Mouse (Mus musculus): Measurements from ENCODE around the gene Dclk3. TPM values are rescaled to one million over a fixed set of nuclear protein-coding genes. Genes with fewer than 3 reads are reported as not detected.

Dclk3 gene
- polyA plus RNA-seq, 1 experiment, result 0.09 TPM

GRCm38 (mm10) chr9:111403159-111403558 is 35.7 kb upstream of the Dclk3 start:
- Histone ChIP-seq H3K4me1 (ENCODE audit: control insufficient read depth, insufficient read depth, low read length) (no peaks in the 10 kb centered on the region), H3K27me3 (ENCODE audit: control insufficient read depth, insufficient read depth, low read length) (no peaks in the 10 kb centered on the region), H3K4me3 (ENCODE audit: control insufficient read depth, low read depth, low read length) (no peak overlapping the region), H3K27ac (ENCODE audit: control insufficient read depth, insufficient read depth, low read depth, low read length) (no peak overlapping the region), H3K36me3 (ENCODE audit: control insufficient read depth, insufficient read depth, low read length) (no peaks in the 10 kb centered on the region)
- TF ChIP-seq POLR2A (IDR thresholded peaks at IDR 0.05; ENCODE audit: control insufficient read depth, low read depth, low read length) (no peak), CTCF (IDR thresholded peaks at IDR 0.05; ENCODE audit: control insufficient read depth, insufficient read depth, insufficient replicate concordance, low read depth, low read length) (no peak)

- TF ChIP-seq POLR2A (IDR thresholded peaks at IDR 0.05; ENCODE audit: control insufficient read depth, low read depth, low read length), result no peak
- TF ChIP-seq CTCF (IDR thresholded peaks at IDR 0.05; ENCODE audit: control insufficient read depth, insufficient read depth, insufficient replicate concordance, low read depth, low read length), result no peak
- Histone ChIP-seq H3K36me3 (ENCODE audit: control insufficient read depth, insufficient read depth, low read length) (no peaks in the 10 kb centered on the region), H3K4me1 (ENCODE audit: control insufficient read depth, insufficient read depth, low read length) (no peaks in the 10 kb centered on the region), H3K27ac (ENCODE audit: control insufficient read depth, insufficient read depth, low read depth, low read length) (no peak overlapping the region), H3K27me3 (ENCODE audit: control insufficient read depth, insufficient read depth, low read length) (no peaks in the 10 kb centered on the region), H3K4me3 (ENCODE audit: control insufficient read depth, low read depth, low read length) (no peak overlapping the region)
These were observed 34.4 kb upstream of the Dclk3 start for GRCm38 (mm10) chr9:111404346-111405079.

GRCm38 (mm10) chr9:111405080-111405428 is 33.8 kb upstream of the Dclk3 start:
- peaks cover 2% of the 10 kb centered on the region for H3K4me1 ChIP-seq (ENCODE audit: control insufficient read depth, insufficient read depth, low read length)
- TF ChIP-seq CTCF (IDR thresholded peaks at IDR 0.05; ENCODE audit: control insufficient read depth, insufficient read depth, insufficient replicate concordance, low read depth, low read length) (no peak), POLR2A (IDR thresholded peaks at IDR 0.05; ENCODE audit: control insufficient read depth, low read depth, low read length) (no peak)

GRCm38 (mm10) chr9:111408012-111408411 is 30.9 kb upstream of the Dclk3 start:
- no peak overlapping the region for H3K4me3 ChIP-seq (ENCODE audit: control insufficient read depth, low read depth, low read length)
- no peaks in the 10 kb centered on the region for H3K36me3 ChIP-seq (ENCODE audit: control insufficient read depth, insufficient read depth, low read length)
- H3K27me3 ChIP-seq (ENCODE audit: control insufficient read depth, insufficient read depth, low read length), result no peaks in the 10 kb centered on the region
- H3K27ac ChIP-seq (ENCODE audit: control insufficient read depth, insufficient read depth, low read depth, low read length), result no peak overlapping the region
- peaks cover 3% of the 10 kb centered on the region for H3K4me1 ChIP-seq (ENCODE audit: control insufficient read depth, insufficient read depth, low read length)
- TF ChIP-seq POLR2A (IDR thresholded peaks at IDR 0.05; ENCODE audit: control insufficient read depth, low read depth, low read length) (no peak), CTCF (IDR thresholded peaks at IDR 0.05; ENCODE audit: control insufficient read depth, insufficient read depth, insufficient replicate concordance, low read depth, low read length) (no peak)

More at GRCm38 (mm10) chr9:111405080-111405428, 33.8 kb upstream of the Dclk3 start:
- Histone ChIP-seq H3K4me3 (ENCODE audit: control insufficient read depth, low read depth, low read length) (no peak overlapping the region), H3K36me3 (ENCODE audit: control insufficient read depth, insufficient read depth, low read length) (no peaks in the 10 kb centered on the region), H3K27ac (ENCODE audit: control insufficient read depth, insufficient read depth, low read depth, low read length) (no peak overlapping the region), H3K27me3 (ENCODE audit: control insufficient read depth, insufficient read depth, low read length) (no peaks in the 10 kb centered on the region)

DNA sequence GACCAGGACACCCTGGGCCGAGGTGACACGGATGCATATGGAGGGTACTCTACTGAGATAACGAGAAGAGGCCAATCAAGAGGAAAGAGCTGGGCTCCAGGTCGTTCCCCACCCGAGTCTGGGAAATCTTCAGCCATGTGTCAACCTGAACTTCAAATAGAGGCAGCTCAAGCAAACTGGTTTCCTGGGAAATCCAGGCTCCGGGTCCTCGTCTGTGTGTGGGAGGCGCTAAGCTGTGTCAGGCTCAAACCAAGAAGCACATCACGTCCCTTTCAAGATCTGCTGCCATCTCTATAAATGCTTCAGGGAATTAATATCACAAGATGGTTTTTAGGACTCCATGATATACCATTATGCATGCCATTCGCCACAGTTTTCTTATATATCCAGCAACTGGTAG is 30.5 kb upstream of the Dclk3 start:
- TF ChIP-seq CTCF (IDR thresholded peaks at IDR 0.05; ENCODE audit: control insufficient read depth, insufficient read depth, insufficient replicate concordance, low read depth, low read length), result no peak
- no peak for TF ChIP-seq POLR2A (IDR thresholded peaks at IDR 0.05; ENCODE audit: control insufficient read depth, low read depth, low read length)
- no peak overlapping the region for H3K27ac ChIP-seq (ENCODE audit: control insufficient read depth, insufficient read depth, low read depth, low read length)
- no peaks in the 10 kb centered on the region for H3K27me3 ChIP-seq (ENCODE audit: control insufficient read depth, insufficient read depth, low read length)
- H3K4me3 ChIP-seq (ENCODE audit: control insufficient read depth, low read depth, low read length), result no peak overlapping the region
- H3K36me3 ChIP-seq (ENCODE audit: control insufficient read depth, insufficient read depth, low read length), result no peaks in the 10 kb centered on the region
- H3K4me1 ChIP-seq (ENCODE audit: control insufficient read depth, insufficient read depth, low read length), result peaks cover 3% of the 10 kb centered on the region

- H3K4me1 ChIP-seq (ENCODE audit: control insufficient read depth, insufficient read depth, low read length), result peaks cover 3% of the 10 kb centered on the region
- no peak overlapping the region for H3K4me3 ChIP-seq (ENCODE audit: control insufficient read depth, low read depth, low read length)
- no peak overlapping the region for H3K27ac ChIP-seq (ENCODE audit: control insufficient read depth, insufficient read depth, low read depth, low read length)
- no peaks in the 10 kb centered on the region for H3K27me3 ChIP-seq (ENCODE audit: control insufficient read depth, insufficient read depth, low read length)
- no peaks in the 10 kb centered on the region for H3K36me3 ChIP-seq (ENCODE audit: control insufficient read depth, insufficient read depth, low read length)
- no peak for TF ChIP-seq CTCF (IDR thresholded peaks at IDR 0.05; ENCODE audit: control insufficient read depth, insufficient read depth, insufficient replicate concordance, low read depth, low read length)
- TF ChIP-seq POLR2A (IDR thresholded peaks at IDR 0.05; ENCODE audit: control insufficient read depth, low read depth, low read length), result no peak
These were observed 26.3 kb upstream of the Dclk3 start for GRCm38 (mm10) chr9:111412471-111413160.

DNA sequence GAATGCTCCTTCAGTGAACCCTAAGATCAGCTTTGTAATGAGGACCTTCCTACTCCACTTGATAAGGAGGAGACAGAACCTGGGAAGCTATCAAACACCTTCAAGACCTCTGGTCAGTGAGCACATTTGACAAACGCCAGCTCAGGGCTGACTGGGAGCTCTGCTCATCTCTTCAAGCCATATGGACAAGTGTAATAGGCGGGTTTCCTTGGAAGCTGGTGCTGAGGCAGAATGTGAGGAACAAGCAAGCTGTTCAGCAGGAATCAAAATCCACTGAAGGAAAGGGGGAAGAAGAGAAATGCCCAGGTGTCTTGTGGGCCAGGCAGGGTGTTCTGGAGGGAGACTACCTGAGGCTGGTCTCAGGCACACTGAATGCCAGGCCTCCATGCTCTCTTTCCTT is 17.0 kb upstream of the Dclk3 start:
- Histone ChIP-seq H3K27me3 (ENCODE audit: control insufficient read depth, insufficient read depth, low read length) (no peaks in the 10 kb centered on the region), H3K4me3 (ENCODE audit: control insufficient read depth, low read depth, low read length) (no peak overlapping the region), H3K27ac (ENCODE audit: control insufficient read depth, insufficient read depth, low read depth, low read length) (no peak overlapping the region), H3K36me3 (ENCODE audit: control insufficient read depth, insufficient read depth, low read length) (no peaks in the 10 kb centered on the region), H3K4me1 (ENCODE audit: control insufficient read depth, insufficient read depth, low read length) (no peaks in the 10 kb centered on the region)
- no peak for TF ChIP-seq CTCF (IDR thresholded peaks at IDR 0.05; ENCODE audit: control insufficient read depth, insufficient read depth, insufficient replicate concordance, low read depth, low read length)
